Mouse (Mus musculus): ENCODE results near the gene Fam149a. TPM values are rescaled to one million over a fixed set of nuclear protein-coding genes. Genes with fewer than 3 reads are reported as not detected.

Fam149a gene
- polyA plus RNA-seq, 1 experiment = 0.50 TPM

DNA sequence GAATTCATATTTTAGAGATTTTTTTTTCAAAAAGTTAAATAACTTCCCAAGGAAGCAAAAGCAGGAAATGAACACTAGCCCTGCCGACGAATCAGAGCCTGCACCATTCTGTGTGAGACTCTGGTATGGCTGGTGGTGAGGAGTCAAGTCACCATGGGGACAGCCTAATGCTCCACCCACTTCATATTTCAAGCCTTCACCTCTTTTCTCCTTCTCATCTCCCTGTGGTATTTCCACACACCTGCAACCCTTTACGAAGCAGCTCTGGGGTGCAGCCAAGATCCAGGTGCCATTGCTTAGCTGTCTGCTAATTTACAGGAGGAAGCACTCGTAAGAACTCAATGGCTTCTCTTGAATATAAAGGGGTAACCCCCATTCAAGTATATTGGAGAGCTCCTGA is 71.1 kb downstream of the Fam149a start:
- Histone ChIP-seq H3K4me1 (ENCODE audit: control insufficient read depth, insufficient read depth, low read length) (no peaks in the 10 kb centered on the region), H3K4me3 (ENCODE audit: insufficient read depth, low read length) (no peak overlapping the region), H3K27ac (ENCODE audit: insufficient read depth, low read depth, low read length) (no peak overlapping the region)
- no peak for TF ChIP-seq CTCF (IDR thresholded peaks at IDR 0.05; ENCODE audit: low read depth, low read length)
- no peak for TF ChIP-seq POLR2A (IDR thresholded peaks at IDR 0.05; ENCODE audit: borderline replicate concordance, low read depth, low read length)

DNA sequence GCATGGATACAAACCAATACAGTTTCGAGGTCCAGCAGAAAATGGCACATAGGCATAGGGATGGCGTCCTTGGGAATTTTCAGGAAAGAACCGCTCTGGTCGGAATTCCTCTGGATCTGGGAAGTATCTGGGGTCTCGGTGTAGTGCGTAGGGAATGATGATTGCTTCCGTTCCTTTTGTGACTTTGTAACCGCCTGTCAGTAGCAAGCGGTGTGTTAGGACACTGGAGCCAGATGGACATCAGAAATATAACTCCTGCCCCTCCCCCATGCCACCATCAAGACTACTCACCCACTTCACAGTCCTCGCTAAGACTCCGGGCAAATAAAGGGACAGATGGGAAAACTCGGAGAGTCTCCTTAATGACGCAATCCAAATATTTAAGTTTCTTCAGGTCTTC is 73.7 kb downstream of the Fam149a start, which contains the start of gene Gm45753:
Gene Gm45753, minus strand, starts transcription at position 101 of the 400 bp plus-strand sequence.
- no peak for TF ChIP-seq POLR2A (IDR thresholded peaks at IDR 0.05; ENCODE audit: borderline replicate concordance, low read depth, low read length)
- no peak for TF ChIP-seq CTCF (IDR thresholded peaks at IDR 0.05; ENCODE audit: low read depth, low read length)

DNA sequence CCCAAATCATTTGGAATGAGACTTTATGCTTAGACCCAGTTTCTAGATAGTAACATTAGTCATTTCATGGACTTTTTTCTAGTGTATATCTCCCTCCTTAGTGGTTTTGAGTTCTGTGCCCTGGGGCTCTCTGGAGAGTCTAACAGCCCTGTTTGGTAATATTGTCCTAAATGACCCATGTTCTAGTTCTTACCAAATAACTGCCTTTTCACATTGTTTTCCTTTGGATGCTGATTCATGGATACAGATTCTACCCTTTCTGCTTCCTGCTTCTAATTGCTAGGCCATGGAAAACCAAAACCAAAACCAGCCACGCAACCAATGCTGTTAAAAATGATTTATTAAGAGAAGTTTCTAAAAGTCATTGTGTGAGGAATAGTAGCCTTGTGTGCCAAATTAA is 76.6 kb downstream of the Fam149a start:
- H3K4me3 ChIP-seq (ENCODE audit: insufficient read depth, low read length) = no peak overlapping the region
- H3K4me1 ChIP-seq (ENCODE audit: control insufficient read depth, insufficient read depth, low read length) = no peaks in the 10 kb centered on the region
- TF ChIP-seq POLR2A (IDR thresholded peaks at IDR 0.05; ENCODE audit: borderline replicate concordance, low read depth, low read length) (no peak), CTCF (IDR thresholded peaks at IDR 0.05; ENCODE audit: low read depth, low read length) (no peak)
- H3K27ac ChIP-seq (ENCODE audit: insufficient read depth, low read depth, low read length) = no peak overlapping the region

More for the DNA sequence above, 73.7 kb downstream of the Fam149a start, which contains the start of gene Gm45753:
- Histone ChIP-seq H3K27ac (ENCODE audit: insufficient read depth, low read depth, low read length) (no peak within 1 kb of the TSS), H3K4me3 (ENCODE audit: insufficient read depth, low read length) (no peak within 1 kb of the TSS), H3K4me1 (ENCODE audit: control insufficient read depth, insufficient read depth, low read length) (no peaks in the 10 kb centered on the region)

DNA sequence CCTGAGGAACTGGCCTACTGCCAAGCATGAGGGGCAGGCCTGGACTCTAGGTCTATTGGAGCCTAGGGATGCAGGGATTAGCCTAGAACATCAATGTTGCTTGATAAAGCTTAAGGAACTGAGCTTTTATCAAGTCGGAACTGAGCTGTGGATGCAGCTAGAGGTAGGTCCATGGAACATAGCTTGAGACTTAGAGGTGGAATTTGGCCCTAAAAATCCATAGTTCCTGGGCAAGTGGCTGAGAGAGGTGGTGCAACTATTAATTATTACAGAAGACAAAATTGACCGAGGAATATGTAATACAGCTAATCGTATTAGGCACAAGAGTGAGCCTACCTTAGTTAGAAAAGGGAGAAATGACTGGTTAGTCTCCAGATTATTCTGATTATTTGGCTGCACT is 77.7 kb downstream of the Fam149a start:
- Histone ChIP-seq H3K4me3 (ENCODE audit: insufficient read depth, low read length) (no peak overlapping the region), H3K27ac (ENCODE audit: insufficient read depth, low read depth, low read length) (no peak overlapping the region), H3K4me1 (ENCODE audit: control insufficient read depth, insufficient read depth, low read length) (no peaks in the 10 kb centered on the region)
- TF ChIP-seq POLR2A (IDR thresholded peaks at IDR 0.05; ENCODE audit: borderline replicate concordance, low read depth, low read length) = no peak
- no peak for TF ChIP-seq CTCF (IDR thresholded peaks at IDR 0.05; ENCODE audit: low read depth, low read length)

DNA sequence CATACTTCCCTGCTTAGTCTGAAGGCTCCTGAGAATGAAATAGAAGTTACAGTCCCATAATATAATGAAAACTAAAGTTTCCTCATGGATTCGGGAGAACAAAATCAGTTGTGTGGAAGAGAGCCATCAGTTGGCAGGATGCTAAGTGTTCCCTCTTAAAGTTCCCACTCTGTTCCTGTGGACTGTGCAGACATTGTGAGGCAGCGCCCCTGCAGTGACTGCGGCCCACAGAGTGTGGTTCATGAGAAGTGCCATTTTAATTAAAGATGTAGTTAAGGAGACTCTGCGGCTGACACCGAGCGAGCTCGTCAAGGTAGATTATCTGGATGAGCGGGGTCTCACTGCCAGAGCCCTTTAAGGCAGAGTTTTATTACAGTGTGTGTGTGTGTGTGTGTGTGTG is 79.7 kb downstream of the Fam149a start:
- no peak overlapping the region for H3K4me3 ChIP-seq (ENCODE audit: insufficient read depth, low read length)
- 0 out of 2 replicates have a peak, but pooled peaks cover 2% of the 10 kb centered on the region for H3K4me1 ChIP-seq (ENCODE audit: control insufficient read depth, insufficient read depth, low read length)
- H3K27ac ChIP-seq (ENCODE audit: insufficient read depth, low read depth, low read length) = no peak overlapping the region
- TF ChIP-seq POLR2A (IDR thresholded peaks at IDR 0.05; ENCODE audit: borderline replicate concordance, low read depth, low read length) (no peak), CTCF (IDR thresholded peaks at IDR 0.05; ENCODE audit: low read depth, low read length) (no peak)

DNA sequence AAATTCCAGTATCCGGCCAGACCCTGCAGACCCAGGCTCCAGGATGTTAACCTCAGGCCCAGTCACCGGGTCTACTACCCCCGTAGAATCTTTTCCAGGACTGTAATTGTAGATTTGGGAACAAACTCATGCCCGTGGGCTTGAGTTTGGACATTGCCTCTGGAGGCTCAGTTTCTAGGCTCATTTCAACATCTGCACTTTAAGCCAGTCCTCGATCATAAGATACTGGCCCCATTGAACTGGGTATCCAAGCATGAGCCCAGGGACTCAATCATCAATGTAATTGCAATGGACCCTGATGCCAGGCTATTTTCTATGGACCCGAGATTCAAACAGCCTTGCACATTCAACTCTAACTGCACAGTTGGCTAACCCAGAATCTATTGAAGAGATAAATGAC is 86.8 kb downstream of the Fam149a start:
- Histone ChIP-seq H3K4me3 (ENCODE audit: insufficient read depth, low read length) (no peak overlapping the region), H3K27ac (ENCODE audit: insufficient read depth, low read depth, low read length) (no peak overlapping the region), H3K4me1 (ENCODE audit: control insufficient read depth, insufficient read depth, low read length) (0 out of 2 replicates have a peak, but pooled peaks cover 2% of the 10 kb centered on the region)
- TF ChIP-seq CTCF (IDR thresholded peaks at IDR 0.05; ENCODE audit: low read depth, low read length) = no peak
- no peak for TF ChIP-seq POLR2A (IDR thresholded peaks at IDR 0.05; ENCODE audit: borderline replicate concordance, low read depth, low read length)

DNA sequence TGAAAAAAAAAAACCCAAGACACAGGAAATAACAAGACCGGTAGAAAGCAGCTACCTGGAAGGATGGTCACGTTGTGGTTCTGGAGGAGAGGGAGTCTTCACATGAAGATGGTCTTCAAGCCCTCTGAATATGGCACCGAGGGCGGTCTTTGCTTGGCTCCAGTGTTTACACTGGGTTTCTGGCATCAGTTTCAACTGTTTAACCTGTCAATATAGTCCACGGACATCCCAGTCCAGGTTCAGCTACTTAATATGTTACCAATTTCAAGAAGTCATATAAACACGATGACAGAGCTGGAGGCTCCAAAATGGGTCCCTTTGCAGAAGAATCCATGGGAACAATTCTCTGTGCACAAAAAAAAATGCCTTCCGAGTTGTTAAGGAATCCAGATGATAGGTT is 87.4 kb downstream of the Fam149a start, which contains the start of gene Klkb1:
Gene Klkb1, minus strand, starts transcription at position 173 of the 400 bp plus-strand sequence.
- H3K4me3 ChIP-seq (ENCODE audit: insufficient read depth, low read length) = no peak within 1 kb of the TSS

DNA sequence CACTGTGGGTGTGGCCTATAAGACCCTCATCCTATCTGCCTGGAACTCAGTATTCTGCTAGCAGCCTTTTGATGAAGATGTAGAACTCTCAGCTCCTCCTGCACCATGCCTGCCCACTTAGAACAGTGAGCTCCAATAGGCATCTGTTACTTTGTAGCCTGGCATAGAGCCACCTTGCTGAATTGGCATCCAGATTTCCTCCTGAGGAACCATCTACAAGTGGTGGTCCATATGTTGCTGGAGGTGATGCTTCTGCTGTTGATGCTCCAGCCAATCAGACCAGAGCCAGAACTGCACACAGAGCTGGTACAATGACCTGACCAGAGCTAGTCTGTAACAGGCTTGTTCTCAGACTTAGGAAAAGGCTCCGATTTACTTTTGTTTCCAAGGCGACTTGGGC is 90.3 kb downstream of the Fam149a start:
- no peak for TF ChIP-seq POLR2A (IDR thresholded peaks at IDR 0.05; ENCODE audit: borderline replicate concordance, low read depth, low read length)
- TF ChIP-seq CTCF (IDR thresholded peaks at IDR 0.05; ENCODE audit: low read depth, low read length) = no peak
- Histone ChIP-seq H3K27ac (ENCODE audit: insufficient read depth, low read depth, low read length) (no peak overlapping the region), H3K4me1 (ENCODE audit: control insufficient read depth, insufficient read depth, low read length) (no peaks in the 10 kb centered on the region), H3K4me3 (ENCODE audit: insufficient read depth, low read length) (no peak overlapping the region)

More for the DNA sequence above, 87.4 kb downstream of the Fam149a start, which contains the start of gene Klkb1:
- no peak within 1 kb of the TSS for H3K27ac ChIP-seq (ENCODE audit: insufficient read depth, low read depth, low read length)
- H3K4me1 ChIP-seq (ENCODE audit: control insufficient read depth, insufficient read depth, low read length) = 0 out of 2 replicates have a peak, but pooled peaks cover 2% of the 10 kb centered on the region
- TF ChIP-seq POLR2A (IDR thresholded peaks at IDR 0.05; ENCODE audit: borderline replicate concordance, low read depth, low read length) (no peak), CTCF (IDR thresholded peaks at IDR 0.05; ENCODE audit: low read depth, low read length) (no peak)

Other genes starting within 250 kb of the Fam149a start
- not detected in 2 replicates for gene F11, start 120.3 kb downstream of the Fam149a start, polyA plus RNA-seq (2012; ENCODE audit: insufficient read depth, insufficient read length, missing spikeins)
- 0.15 and 0.24 TPM in 2 replicates for gene Klkb1, start 87.4 kb downstream of the Fam149a start, polyA plus RNA-seq (2012; ENCODE audit: insufficient read depth, insufficient read length, missing spikeins)
- not detected in 2 replicates for gene Gm45753, start 73.8 kb downstream of the Fam149a start, polyA plus RNA-seq (2012; ENCODE audit: insufficient read depth, insufficient read length, missing spikeins)
- gene Cyp4v3, start 49.1 kb downstream of the Fam149a start, polyA plus RNA-seq (2012; ENCODE audit: insufficient read depth, insufficient read length, missing spikeins) = 59.1 and 61.2 TPM in 2 replicates
- 13.9 and 14.3 TPM in 2 replicates for gene Tlr3, start 28.8 kb upstream of the Fam149a start, polyA plus RNA-seq (2012; ENCODE audit: insufficient read depth, insufficient read length, missing spikeins)
- gene Sorbs2, start 125.5 kb upstream of the Fam149a start, polyA plus RNA-seq (2012; ENCODE audit: insufficient read depth, insufficient read length, missing spikeins) = 0.43 TPM in 1 of 2 replicates, not detected in the other

All from bone marrow macrophage, adult 2 months (primary cell).